Mouse (Mus musculus) kidney, adult 11 months (tissue): ENCODE measurements around the gene Akip1.

Experiments used
- DNase-seq: peaks from one replicate; pipeline ENCODE4 v3.0.0; 2022

Gene Akip1

DNA sequence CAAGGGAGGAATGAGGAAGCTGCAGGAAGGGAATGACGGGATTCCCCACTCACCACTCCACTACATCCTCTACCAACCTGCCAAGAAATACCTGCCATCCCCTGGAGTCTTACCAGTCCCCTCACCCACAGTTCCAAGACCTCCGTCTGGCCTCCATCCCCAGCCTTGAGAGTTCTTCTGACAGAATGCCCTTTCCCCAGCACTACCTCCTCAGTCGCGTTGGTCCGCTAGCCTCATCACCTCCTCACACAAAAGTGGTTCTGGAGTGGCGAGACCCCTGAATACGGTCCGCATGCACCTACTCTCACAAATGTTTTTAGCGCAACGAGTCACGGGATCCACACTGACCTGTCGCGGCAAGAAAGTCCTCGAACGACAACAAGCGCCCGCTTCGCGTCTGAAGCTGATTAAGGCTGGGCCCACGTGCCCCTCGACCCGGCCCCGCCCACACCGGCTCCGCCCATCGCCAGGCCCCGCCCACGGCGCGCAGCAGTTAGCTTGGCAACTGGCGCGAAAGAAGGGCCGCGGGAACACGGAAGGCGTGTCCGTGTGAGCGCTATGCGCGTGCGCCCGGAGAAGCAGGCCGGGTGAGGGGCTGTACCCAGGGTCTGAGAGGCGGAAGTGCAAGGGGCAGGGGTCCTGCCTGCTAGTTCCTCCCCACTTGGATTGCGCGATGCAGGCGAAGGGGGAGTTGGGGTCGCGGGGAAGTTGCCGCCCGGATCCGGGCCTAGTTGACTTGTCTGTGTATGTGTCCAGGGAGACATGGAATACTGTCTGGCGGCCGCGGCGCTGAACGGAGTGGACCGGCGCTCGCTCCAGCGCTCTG lies at the start of gene Akip1, which contains the start of gene St5:
TSS of gene Akip1 (plus strand) at position 501 of the 826 bp plus-strand sequence.
TSS of gene St5 (minus strand) at position 416 of the 826 bp plus-strand sequence.
- peak; percentile 93 for DNase-seq

- no peak for DNase-seq
These were observed 48.6 kb upstream of the Akip1 start for GRCm38 (mm10) chr7:109654871-109655270.

GRCm38 (mm10) chr7:109657884-109658283 lies 45.6 kb upstream of the Akip1 start:
- DNase-seq = no peak

DNA sequence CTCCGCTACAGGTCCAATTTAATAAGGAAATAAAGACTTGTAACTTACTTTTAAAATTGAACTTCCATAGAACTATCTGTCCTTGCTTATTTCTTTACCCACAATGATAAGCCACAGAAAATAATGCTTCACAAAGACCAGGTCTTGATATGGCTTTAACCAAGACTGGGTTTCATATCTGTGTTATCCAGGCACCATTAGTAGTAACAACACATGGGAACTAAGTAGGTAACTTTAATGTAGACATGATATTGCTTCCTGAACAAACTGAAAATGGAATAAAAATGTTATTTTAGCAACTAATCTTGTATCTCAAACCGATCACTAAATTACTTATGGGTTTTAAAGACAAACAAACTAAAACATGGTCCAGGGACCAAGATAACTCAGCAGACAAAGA lies 44.2 kb upstream of the Akip1 start:
- DNase-seq = no peak

DNA sequence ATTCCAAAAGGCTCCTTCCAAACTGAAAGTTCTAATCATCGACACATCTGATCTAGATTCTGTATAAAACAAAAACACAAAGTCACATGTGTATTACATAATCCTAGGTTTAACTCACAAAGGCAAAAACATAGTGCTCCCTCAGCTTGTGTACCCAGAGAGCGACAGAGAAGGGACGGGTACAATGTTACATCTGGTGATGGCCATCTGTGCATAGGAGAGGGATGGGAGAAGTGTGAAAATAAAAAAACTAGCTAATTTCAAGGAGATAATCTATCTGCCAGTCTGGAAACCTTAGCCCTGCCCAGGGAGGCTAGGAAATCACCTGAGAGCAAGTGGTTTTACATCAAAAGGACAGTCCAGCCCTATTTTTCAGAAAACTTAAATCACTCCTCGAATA lies 40.9 kb upstream of the Akip1 start:
- no peak for DNase-seq

DNA sequence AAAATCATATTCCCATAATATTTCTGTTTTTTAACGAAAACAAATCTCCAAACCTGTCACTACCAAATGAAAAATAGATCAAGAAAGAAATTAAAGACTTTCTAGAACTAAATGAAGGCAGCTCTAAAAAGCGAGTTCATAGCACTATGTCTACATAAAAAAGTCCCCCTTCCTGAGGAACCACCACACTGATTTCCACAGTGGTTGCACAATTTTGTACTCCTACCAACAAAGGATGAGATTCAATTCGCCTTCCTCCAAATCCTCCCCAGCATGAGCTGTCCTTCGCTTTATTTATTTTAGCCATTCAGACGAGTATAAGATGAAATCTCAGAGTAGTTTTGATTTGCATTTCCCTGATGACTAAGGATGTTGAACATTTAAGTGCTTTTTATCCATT lies 36.8 kb upstream of the Akip1 start:
- DNase-seq = no peak

- DNase-seq = no peak
These were observed 33.9 kb upstream of the Akip1 start for GRCm38 (mm10) chr7:109669426-109670170.

GRCm38 (mm10) chr7:109671581-109672471 lies 31.7 kb upstream of the Akip1 start:
- DNase-seq = peak; percentile 69

DNA sequence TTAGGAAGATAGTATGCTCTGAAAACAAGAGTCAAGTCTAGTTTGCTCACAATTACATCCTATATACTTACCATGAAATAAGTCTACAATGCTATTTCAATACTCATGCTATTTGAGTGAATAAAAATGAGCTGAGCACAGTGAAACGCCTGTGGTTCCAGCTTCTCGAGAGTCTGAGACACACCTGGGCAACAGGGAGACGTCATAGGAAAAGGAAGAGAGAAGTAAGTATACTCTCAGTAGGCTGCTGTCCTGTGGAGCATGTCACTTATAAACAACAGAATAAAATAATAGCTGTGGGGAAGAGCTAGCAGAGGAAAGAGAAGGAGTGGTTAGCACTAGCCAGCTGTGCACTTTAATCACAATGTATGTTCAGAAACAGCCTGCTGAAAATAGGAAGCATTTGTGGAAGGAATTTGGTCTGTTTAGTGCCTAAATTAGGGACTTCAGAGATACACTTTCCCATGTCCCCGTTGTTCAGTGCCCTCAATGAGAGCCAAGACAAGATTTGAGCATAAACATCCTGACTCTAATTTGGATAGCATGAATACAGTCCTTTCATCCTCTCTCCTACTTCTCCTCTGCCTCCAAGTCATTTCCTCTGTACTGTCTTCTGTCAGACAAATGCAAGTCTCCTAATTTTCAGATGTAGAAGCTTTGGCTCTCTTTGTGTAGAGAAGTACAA lies 28.4 kb upstream of the Akip1 start:
- no peak for DNase-seq

DNA sequence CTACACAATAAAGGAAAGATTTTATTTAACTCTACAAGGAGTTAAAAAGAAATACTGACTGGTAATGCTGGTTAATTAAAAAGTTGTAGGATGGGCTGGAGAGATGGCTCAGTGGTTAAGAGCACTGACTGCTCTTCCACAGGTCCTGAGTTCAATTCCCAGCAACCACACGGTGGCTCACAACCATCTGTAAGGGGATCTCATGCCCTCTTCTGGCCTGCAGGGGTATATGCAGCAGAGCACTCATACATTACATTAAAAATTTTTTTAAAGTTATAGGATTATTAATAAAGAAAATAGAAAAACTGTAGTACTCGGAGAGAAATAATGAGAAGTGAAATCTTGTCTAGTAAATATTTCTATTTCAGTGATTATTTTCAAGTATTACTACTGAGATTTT lies 23.2 kb upstream of the Akip1 start:
- DNase-seq = no peak

DNA sequence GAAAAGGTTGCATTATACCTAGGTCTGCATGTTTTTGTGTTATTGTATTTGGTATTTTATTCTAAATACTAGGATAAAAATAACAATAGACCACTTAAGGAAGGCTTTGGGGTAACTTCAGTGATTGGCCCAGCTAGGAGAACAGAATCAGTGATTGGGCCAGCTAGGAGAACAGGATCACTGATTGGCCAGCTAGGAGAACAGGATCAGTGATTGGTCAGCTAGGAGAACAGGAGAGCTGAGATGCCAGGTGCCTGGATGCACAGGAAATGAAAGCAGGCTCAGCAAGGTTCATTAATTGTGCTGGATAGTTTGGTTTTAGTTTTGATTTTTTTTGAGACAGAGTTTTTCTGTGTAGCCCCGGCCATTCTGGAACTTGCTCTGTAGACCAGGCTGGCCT lies 22.6 kb upstream of the Akip1 start:
- no peak for DNase-seq

DNA sequence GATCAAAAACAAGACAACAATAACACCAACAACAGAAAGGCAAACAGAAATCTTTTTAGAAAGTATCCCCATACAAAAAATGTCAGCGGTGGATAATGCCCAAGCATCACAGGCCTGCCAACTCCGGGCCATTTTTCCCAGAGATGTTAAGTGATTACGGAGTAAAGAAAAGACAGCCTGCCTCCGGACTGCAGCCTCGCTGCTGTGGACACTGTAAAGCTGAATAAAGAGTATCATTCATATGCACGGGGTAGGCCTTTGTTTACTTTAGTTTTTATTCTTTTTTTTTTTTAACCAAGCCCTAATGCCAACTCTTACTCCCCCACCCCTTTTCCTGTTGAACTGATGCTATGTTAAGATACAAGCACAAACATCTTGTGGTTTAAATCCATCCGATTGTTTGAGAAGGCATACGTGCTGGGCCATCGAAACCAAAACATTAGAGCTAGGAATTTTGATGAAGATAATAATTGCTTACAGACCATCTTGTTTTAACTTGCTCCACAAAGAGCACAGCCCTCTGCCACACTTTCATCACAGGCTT lies 16.8 kb upstream of the Akip1 start:
- no peak for DNase-seq

GRCm38 (mm10) chr7:109690101-109690500 lies 13.4 kb upstream of the Akip1 start:
- DNase-seq = no peak

DNA sequence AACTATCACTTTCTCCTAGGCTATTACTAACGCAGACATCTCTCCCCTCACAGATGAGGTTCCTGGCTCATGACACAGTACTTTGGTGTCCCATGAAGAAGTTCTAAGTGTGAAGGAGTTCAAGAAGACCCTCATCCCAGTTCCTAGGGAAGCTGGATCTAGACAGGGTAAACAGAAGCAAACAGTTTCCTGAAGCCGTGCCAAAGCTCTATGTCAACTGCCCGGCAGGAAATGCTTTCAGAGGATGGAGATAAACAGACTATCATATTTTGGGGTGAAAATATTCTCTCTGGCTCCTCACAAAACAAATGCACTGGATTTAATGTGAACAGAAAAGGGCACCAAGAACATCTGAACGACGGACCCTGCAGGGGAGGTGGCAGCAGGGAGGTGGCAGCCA lies 12.5 kb upstream of the Akip1 start:
- peak; percentile 19 for DNase-seq

DNA sequence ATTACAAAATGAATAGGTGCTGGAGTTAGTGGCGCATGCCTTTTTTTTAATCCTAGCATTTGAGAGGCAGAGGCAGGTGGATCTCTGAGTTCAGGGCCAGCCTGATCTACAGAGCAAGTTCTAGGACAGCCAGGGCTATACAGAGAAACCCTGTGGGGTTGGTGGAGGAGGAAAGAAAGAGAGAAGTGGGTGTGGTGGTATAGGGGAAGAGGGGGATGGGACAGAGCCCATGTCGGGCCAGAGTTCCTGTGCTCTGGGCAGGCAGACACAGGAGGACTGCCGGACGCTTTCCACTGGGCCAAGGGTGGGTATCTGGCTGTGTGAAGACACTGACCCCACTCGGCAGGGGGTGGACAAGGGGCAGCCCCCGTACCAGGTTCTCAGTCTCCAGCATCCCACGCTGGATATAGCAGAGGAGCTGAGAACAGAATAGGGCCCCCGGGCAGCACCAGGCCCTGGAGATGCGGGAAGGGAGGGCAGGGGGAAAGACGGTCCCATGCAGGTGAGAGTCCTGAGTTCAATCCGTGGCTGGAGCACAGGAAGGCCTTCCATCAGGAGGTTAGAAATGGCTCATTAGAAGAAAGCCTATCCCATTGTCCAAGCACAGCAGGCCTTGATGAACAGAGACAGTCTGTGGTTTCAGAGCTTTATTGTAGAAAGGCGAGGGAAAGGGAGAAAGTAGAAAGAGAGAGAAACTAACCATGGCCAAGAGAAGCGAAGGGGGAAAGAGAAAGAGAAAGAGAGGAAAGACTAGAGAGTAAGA lies 8.7 kb upstream of the Akip1 start:
- DNase-seq = no peak

- DNase-seq = no peak
These were observed 8.2 kb upstream of the Akip1 start for GRCm38 (mm10) chr7:109695339-109695726.

- no peak for DNase-seq
These were observed 3.3 kb upstream of the Akip1 start for GRCm38 (mm10) chr7:109700213-109700612.

- no peak for DNase-seq
These were observed 769 bp upstream of the Akip1 start for GRCm38 (mm10) chr7:109702721-109703120.

DNA sequence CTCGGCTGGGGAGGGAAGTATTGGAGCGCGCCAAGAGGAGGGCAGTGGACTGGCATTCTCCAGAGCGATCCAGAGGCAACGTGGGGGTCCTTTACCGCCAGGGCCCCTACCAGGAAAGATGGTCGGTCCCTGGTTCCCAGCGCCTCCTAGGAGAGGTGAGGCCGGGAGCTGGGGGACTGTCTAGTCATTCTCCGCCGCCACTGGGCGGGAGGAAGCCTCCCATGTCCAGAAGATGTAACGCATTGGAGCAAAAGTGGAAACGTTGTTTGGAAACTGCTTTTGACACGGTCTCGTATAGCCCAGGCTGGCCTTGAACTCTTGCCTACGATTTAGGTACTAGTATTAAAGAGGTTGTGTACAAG lies 507 bp downstream of the Akip1 start:
- DNase-seq = no peak

GRCm38 (mm10) chr7:109704461-109704860 lies 971 bp downstream of the Akip1 start:
- no peak for DNase-seq

DNA sequence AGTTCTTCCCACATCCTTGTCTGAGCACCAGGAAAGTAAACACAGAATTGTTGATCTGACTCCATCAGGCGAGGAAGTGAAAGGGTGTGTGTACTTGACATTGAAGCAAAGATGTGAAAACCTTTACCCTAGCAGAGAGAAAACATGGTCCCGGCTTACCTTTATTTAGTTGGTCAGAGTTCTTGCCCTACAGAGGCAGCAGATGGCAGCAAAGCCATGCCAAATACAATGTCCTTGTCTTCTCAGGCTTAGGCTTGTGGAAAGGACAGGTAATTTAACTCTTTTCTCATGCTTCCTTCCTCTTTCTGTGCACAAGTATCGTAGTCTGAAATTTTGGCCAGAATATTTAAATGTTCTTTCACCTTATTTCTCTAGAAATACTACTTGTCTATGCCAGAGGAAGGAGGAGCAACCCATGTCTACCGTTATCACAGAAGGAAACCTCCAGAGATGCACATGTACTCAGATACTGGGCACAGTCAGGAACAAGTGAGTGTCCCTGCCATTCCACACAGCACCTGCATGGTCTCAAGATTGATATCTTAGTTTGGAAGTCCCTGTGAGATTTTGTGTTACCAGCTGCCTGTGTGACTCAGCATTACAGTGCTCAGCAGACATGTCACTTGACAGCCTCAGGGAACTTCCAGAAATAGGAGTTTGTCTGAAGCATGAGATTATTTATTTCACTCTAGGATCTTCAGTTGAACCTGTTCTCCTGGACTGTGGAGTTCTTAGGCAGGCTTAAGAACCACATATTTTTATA lies 3.7 kb downstream of the Akip1 start:
- peak; percentile 36 for DNase-seq
